Mouse (Mus musculus): ENCODE results near the gene Gm38394. TPM values are rescaled to one million over a fixed set of nuclear protein-coding genes. Genes with fewer than 3 reads are reported as not detected.
A peak's percentile ranks its signal among the peaks of the same experiment; 100 is the strongest.
"Not testable (repeated sequence)": the region's sequence is repeated elsewhere in the genome, so short reads cannot be mapped to it uniquely, and the experiment has no call there.

The Gm38394 gene
- 10 to 100 TPM; 31.6 to 39.5 TPM for total RNA-seq (2021)
- long read RNA-seq, experiment 1, partial matches to known transcripts, result 4 of 5 reads
- long read RNA-seq, experiment 1, other reads (novel, unspliced or antisense), result 1 of 5 reads
- long read RNA-seq, experiment 2, result 0 reads

DNA sequence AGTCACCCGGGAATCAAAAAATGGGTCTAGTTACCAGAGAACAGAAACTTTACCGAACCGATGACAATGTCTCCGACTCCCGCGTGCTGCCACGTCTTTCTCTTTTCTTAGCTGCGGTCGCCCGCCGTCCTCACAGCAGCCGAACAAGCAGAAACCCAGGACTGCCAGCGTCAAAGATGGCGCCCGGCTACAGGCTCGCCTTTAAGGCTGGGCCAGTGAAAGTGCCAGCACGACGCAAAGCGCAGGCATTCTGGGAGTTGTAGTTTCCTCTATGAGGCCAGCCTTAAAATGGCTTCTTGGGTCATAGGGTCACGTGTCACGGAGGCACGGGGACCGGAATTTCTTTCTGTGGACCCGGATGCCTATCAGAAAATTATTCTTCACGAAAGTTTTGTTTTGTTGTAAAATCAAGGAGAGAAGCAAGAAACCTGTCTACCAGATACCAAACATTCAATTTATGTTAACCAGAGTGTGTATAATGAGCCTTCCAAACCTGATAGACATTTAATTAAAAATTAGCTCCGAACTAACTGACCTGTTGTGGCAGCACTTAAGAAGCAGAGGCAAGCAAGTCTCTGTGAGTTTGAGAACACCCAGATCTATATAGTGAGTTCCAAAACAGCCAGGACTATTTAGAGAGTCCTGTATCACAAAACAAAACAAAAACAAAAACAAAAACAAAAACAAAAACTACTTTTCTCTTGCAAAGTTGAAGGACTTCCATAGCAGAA lies at the start of gene Gm38394:
Gene Gm38394 (minus strand): TSS at position 116 of the 731 bp plus-strand sequence.
- peak; percentile 93 for DNase-seq

DNA sequence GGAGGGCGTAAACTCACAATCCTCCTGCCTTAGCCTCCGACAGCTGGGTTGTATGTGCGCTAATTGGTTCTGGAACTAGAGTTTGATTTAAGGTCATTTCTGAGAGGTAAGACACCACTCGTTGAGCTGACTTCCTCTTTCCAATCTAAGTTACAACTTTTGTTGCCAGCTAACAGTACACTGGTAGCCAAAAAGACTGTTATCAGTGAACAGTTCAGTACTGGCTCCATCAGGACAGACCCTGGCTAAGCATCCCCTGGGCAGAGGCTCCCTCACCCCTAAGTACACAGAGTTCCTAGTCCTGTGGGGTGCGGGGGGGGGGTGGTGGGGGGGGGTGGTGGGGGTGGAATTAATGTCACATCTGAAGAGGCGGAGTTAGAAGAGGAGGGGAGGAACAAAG lies 49.8 kb upstream of the Gm38394 start:
- DNase-seq, result no peak

DNA sequence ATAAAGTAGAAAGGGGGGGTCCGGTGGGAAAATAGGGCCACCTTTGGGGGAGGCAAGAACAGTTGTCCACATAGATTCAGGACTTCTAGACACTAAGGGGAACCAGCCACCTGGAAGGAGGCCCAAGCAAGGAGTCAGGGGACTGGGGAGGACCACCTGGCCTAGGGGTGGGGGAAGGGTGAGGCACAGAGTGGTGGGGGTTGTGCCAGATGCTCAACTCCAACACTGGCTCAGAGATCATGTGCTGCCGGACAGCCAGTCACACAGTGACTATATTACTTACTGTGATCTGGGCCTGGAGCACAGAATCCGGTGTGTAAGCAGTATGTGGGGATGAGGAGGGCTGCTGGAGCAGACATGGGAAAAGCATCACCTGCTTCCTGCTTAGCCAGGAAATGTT lies 48.2 kb upstream of the Gm38394 start:
- DNase-seq, result no peak

DNA sequence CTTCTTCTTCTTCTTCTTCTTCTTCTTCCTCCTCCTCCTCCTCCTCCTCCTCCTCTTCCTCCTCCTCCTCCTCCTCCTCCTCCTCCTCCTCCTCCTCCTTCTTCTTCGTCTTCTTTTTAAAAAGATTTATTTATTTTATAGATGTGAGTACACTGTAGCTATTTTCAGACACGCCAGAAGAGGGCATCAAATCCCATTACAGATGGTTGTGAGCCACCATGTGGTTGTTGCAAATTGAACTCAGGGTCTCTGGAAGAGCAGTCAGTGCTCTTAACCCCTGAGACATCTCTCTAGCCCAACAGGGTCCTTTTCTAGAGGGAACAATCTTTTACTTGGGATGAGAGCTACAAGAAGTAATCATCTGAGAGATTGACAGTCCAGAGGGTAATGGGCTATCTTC lies 40.7 kb upstream of the Gm38394 start:
- DNase-seq, result not testable (repeated sequence)

DNA sequence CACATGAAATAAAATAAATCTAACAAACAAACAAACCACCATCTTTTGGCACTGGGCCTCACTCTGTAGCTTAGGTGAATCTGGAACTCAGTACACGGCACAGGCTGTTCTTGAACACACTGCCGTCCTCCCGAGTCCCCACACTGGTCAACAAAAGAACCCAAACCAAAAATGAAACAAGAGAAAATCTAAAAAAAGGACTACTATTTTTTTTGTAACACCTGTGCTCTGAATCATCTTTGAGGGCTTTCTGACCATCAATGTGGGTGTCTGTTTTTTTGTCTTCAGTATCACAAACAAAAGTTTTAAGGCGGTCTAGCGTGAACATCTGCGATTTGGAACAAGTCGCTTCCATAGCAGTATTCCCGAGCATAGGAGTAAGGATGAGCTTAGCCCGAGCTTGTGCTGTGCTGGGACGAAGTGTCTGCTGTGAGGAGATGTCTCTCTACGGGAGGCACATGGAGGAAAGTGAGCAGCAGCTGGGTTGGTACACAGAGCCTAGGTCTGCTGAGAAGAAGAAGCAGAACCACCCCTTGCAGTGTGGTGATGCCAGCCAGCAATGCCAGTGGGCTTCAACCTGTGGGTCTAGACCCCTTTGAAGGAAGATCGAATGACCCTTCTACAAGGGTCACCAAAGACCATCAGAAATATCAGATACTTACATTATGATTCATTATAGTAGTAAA lies 37.0 kb upstream of the Gm38394 start:
- no peak for DNase-seq

DNA sequence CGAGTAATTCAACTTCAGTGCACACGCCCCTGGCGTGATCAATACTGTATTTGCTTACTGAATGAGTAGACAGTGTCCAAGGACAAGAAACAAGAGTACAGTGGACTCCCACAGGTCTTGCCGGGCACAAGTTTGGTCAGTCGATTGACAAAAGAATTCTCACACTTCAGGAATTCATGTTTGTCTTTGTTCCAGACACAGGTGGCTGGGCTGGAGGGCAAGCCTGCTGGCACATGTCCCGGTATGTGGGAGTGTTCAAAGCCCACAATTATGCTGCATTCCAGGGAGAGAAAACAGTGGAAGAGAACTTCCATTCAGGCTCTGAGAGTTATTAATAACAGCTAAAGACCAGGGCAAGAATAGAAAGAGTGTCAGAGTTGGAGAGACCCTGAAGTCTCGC lies 34.8 kb upstream of the Gm38394 start:
- DNase-seq, result peak; percentile 31

DNA sequence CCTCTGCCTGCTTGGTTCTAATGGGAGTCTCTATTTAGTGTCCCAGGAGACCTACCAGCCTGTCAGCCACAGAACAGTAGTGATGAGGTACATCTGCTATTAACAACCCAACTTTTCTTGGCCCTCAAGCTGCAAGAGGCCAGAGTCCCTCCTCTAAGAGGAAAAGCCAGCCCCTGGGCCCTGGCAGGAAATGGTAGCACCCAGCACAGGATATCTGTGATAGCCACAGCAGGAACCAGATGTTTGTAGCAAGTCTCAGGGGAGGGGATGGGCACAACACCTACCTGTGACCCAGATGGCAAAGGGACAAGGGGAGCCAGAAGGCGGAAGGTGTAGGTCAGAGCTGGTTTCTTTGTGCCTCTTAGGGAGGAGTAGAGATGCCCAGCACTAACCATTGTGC lies 33.8 kb upstream of the Gm38394 start:
- no peak for DNase-seq

DNA sequence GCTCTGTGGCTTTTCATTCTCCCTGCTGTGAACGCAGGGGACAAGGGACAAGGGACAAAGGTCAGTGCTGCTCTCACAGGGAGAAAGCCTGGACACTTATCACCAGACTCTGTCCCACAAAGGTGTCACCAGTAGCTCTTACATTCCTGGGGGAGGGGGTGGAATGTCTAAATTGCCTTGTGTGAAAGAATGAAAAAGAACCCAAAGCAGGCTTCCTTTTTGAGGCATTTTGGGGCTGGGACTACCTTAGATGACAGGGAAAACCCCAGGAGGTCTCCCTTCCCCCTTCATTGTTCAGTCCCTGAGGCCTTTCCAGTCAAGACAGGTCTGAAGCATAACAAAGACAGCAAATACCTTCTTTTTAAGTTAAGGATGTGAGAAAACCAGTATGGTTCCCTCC lies 33.2 kb upstream of the Gm38394 start:
- no peak for DNase-seq

DNA sequence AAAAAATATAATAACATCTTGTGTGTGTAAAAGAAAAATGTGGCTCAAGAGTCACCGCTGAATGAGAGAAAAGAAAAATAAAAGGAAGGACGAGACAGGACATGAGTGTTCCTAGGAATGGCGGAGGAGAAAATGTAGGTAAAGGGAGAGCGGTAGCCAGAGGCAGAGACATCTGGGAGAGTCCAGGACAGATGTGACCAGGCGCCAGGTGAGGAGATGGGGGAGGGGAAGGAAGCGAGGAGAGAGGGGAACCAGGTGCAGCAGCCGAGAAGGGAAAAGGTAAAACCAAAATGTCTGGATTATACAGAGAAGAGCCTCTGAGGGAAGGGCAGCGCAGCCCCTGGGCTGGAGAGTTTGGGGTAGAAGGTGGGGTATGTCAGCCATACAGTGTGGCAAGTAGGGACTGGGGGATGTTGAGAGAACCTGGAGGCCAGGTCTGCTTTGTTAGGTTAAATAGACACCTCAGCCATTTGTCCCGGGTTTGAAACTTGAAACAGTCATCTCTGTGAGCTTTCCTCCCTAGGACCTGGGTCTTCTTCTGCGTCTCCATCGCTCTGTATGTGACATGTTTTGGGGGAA lies 32.5 kb upstream of the Gm38394 start:
- DNase-seq, result no peak

DNA sequence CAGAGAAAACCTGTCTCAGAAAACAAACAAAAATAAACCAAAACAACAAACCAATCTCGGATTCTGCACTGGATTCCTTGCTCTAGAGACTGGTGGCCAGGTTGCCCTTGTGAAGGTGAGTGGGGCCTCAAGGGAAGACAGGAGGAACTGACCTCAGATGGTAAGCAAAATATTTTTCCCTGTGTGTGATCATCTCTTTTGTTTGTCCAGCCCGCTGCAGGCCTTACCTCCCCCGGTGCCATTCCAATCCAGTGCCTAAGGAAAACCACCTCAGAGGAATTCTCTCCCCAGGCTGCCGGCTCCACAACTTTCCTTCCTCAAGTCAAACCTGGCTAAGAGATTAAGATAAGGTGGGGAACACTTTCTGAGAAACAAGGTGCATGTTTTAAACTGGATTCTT lies 31.1 kb upstream of the Gm38394 start:
- no peak for DNase-seq

DNA sequence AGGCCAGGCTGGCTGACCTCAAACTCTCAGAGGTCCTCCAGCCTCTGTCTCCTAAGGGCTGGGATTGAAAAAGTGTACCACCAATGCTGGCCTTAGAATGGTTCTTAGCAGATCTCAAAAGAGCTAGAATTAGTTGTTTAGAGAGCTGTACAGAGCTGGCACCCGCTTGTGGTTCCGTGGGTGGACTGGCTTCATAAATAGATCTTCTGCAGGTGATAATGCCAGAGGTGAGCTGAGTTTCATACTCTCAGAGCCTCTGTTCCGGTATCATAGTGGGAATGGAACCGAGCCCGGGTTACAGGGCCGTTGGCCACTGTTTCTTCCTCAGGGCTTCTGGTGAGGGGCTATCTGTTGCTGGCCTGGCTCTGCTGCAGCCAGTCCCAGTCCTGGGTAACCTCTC lies 29.9 kb upstream of the Gm38394 start:
- DNase-seq, result no peak

DNA sequence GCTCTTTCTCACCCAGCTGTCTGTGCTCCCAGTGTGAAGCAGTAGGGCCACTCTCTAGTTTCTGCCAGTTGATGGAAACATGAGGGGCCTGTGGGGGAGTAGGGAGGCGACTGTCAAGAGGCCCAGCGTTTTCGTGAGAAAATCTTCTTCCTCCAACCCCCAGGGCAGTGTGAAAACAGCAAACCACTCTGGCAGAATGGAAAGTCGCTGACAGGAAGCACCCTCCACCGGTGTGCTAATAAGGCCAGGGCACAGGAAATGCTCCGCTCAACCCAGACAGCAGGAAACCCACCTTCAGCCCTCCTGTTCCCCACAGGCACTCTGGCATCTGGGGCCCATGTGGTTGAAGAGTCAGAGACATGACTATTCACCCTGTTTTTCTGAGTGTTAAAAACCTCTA lies 28.8 kb upstream of the Gm38394 start, which contains the start of gene Lax1:
Gene Lax1 (minus strand): TSS at position 212 of the 400 bp plus-strand sequence.
- no peak for DNase-seq

DNA sequence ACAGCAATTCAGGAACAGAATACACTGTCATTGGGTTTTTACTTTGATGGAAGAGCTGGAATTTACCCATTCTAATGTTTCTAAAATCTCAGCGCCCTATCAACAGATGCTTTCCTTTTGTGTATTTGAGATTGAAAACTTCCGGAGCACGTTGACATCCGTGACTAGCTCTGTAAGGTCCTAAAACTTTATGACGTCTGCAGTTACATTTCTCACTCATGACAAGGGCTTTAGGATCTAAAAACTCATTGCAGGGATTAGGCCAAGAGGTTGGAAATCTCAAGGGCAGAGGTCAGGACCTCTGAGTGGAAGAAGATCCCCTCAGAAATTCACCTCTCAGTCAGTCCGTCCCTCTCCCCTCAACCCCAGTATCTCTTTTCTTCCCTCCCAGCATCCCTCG lies 27.2 kb upstream of the Gm38394 start:
- DNase-seq, result no peak

DNA sequence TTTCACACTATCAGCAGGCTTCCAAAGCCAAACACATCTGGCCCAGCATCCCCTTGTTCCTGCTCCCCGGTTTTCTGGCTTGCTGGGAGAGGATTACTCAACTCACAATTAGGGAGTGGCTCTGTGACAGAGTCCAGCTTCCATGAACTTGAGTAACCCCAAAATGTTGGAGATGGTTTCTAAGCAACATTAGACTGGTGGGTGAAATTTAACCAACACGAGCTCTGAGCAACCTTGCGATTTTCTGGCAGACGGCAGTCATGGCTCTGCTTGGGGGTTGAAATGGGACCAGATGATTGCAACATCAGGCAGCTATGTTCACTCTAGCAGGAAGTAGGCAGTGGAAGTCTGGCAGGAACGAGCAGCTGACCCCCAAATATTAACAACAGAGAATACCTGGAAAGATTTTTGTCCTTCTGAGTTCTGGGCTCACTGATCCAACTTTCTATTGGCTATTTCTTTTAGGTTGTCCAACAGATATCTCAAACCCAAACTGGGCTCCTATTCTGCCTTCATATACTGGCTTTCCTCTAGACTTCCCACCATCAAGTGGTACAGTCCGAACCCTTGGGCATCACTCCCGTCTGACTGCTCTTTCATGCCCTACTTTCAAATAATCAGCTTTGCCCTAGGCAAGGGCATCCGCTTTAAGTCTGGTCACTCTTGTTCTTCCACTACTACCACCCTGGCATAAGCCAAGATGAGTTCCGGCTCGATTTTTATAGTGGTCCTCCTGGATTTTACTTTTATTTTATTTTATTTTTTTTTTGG lies 24.8 kb upstream of the Gm38394 start:
- DNase-seq, result peak; percentile 67

DNA sequence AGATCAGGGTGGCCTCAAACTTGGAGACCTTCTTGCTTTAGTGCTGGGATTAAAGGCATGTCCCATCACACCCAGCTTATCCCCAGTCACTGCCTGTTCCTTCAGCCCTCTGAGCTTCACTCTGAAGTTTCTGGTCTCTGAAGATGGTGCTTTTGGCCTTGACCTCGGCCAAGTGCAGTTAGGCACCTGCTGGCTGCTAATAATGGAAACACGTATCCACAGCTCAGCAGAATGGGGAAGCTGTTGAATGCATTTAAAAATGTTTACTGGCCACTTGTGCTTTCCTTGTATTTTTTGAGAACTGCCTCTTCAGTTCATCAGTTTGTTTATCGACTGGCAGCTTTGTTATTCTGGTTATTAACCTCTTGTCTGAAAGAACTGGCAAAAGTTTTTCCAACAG lies 10.7 kb upstream of the Gm38394 start:
- DNase-seq, result no peak

DNA sequence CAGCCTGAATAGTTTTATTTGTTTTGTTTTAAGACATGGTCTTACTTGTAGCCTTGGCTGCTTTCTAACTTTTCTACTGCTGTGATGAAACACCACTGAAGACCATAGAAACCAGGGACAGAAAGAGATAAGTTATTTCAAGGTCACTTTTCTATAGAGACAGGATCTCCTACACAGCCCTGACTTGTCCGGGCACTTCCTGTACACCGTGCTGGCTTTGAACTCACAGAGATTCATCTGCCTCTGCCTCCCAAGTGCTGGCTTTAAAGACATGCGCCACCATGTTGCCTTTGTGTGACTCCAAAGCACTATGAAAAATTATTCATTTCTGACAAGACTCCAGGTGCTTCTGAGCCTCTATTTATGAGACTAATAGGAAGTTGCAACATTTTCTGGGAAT lies 10.1 kb upstream of the Gm38394 start:
- DNase-seq, result no peak

DNA sequence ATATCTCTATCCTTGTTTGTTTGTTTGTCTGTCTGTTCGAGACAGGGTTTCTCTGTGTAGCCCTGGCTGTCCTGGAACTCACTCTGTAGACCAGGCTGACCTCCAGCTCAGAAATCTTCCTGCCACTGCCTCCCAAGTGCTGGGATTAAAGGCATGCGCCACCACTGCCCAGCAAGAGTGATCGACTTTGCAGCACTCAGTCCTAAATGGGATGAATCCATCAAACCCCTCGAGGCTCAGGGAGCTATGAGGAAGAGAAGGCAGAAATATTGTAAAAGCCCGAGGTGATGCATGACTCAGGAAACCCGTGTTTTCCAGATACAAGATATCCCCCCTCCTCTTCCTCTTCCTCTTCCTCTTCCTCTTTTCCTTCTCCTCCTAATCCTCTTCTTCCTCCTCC lies 9.7 kb upstream of the Gm38394 start:
- no peak for DNase-seq

DNA sequence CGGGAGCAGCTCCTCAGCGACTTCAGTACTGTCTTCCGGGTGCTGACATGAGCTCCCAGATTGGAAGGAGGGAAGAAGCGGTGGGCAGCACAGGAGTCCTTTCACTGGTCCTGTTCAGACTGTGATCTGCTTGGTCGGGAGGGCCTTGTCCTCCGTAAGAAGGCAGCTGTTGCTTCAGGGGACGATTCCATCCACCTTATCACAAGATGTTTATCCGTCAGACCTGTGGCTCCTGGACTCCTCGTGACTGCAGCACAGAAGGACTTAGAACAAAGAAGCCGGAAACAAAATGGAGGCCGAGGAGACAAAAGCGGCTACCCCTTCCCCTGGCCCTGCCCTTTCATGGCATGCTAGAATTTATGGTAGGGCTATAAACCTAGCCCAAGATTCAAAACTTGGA lies 9.1 kb upstream of the Gm38394 start:
- DNase-seq, result no peak

DNA sequence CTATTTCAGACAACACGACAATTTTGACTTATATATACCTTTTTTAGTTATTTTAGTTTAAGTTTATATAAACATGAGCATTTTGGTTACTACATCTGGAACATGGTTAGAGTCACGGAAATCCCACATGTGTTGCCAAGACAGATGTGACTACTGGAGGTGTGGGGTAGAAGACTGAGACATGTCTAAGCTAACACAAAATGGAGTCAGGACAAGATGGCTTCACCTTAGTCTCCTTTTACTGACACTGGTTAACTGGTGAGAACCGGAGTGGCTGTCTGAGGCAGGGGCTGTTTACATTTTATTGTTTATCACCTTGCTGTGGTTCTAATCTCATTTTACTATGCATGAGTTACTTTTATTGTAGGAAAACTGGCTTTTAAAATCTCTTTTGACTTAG lies 7.5 kb upstream of the Gm38394 start:
- DNase-seq, result no peak

DNA sequence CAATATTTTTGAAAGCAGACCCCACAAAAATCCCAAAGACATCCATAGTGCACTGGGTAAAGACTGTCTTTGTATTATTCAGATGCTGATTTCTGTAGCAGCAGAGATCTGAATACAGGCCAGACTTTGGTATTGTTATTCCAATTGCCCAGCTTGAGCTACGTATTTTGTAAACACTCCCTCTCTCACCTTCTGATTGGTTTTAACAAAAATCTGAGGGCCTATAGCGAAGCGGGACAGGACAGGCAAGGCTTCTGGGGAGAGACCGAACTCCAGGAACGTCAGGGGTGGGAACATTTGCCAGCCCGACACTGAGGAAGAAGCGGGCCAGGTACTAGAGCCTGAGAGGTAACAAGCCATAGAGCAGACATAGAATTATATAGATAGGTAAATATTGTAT lies 6.6 kb upstream of the Gm38394 start:
- DNase-seq, result no peak

DNA sequence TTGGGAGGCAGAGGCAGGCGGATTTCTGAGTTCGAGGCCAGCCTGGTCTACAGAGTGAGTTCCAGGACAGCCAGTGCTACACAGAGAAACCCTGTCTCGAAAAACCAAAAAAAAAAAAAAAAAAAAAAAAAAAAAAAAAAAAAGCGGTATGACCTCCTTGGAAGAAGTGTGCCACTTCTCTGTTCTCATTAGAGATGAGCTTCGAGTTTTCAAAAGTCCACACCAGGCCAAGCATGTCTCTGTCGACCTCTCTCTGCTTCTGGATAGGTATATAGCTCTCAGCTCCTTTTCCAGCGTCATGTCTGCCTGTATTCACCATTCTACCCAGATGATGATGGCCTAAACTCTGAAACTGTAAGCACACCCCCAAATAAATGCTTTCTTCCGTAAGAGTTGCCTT lies 4.6 kb upstream of the Gm38394 start:
- DNase-seq, result not testable (repeated sequence)

DNA sequence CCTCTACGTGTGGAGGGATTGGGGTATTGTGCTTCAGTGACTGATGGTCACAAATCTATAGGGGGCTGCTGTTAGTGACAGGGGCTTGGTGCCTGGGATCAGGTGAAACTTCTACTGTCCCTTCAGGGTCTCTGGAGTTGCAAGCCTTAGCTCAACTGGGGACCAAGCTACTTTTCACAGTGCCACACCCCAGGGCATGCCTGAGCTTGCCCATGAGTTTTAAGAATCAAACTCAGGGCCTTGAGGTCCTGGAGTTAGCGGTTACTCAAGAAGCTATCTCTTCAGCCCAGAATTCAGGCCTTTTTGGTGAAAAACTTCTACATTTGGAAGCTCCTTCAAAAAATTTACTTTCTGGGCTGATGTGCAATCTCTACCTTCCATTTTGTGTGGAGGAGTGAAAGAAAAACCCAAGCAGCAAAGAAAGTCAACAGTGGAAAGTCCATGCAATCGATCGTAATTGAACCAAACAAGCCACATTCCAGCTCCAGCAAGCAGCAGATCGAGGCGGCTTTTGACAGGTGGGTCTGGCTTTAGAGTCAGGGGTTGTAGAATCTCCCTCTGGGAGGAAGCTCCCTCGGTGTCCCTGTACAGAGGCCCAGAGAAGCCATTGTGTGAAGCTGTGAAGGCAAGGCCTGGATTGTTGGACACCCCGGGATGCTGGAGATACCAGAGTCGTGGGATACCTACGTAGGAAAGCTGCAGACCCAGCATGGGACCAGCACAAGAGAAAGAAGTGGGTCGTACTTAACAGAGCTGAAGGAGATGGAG lies 3.3 kb upstream of the Gm38394 start:
- no peak for DNase-seq

Measured in adrenal gland, postnatal 10 days (tissue).